Mouse (Mus musculus): Measurements from ENCODE around the gene Tas2r103. TPM values are rescaled to one million over a fixed set of nuclear protein-coding genes. Genes with fewer than 3 reads are reported as not detected.

Tas2r103 gene
- polyA plus RNA-seq (2016; fragmentation: Nextera tagmentation; extraction: Ambion mirVana) = not detected in 2 replicates

DNA sequence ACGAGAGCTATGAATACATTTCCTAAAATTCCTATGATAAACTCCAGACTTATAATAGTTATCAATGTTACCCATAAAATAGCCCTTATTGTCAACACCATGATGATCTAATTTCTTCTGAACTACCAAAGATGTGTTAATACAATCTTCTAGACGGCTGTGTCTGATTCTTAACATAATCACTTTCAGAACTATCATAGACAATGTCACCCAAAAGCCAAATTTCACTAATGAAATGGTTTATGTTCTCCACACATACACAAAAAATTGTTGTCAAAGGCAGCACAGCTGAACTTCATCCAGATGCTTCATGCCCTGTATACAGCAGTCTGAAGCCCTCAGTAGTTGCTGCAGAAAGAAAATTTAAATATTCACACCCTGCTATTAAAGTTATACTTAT, at the start of gene Tas2r103:
Tas2r103 (minus strand) TSS at position 101 of the 400 bp plus-strand sequence.
- Histone ChIP-seq H3K4me1 (no peaks in the 10 kb centered on the region), H3K4me2 (no peak within 1 kb of the TSS), H3K27me3 (no peaks in the 10 kb centered on the region), H3K27ac (no peak within 1 kb of the TSS), H3K4me3 (replicated peaks) (no peak within 1 kb of the TSS), H3K36me3 (replicated peaks) (no peaks in the 10 kb centered on the region), H3K9ac (no peak within 1 kb of the TSS), H3K9me3 (no peaks in the 10 kb centered on the region)
- ATAC-seq (ENCODE audit: low FRiP score) = no peak
- WGBS = 85% methylated on average over 2 of the region's 2 CpGs

DNA sequence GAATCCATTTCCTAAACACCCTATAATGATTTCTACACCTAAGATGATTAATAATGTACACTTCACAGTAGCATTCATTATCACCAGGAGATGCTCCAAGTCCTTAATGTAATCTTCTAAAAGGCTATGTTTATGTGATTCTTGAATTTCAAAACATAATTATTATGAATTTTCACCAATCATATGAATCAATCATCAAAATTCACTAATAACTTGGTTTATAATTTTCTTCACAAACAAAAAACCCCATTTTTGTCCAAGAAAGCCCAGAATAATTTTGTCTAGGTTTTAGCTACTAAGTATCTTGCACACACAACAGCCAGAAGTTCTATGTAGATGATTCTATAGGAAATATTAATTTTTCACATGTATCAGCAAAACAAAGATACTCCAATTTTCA, 18.8 kb upstream of the Tas2r103 start, which contains the start of gene Tas2r140:
Tas2r140 (minus strand) TSS at position 101 of the 400 bp plus-strand sequence.
- no peaks in the 10 kb centered on the region for H3K27me3 ChIP-seq
- no peak within 1 kb of the TSS for H3K9ac ChIP-seq
- no peak for ATAC-seq (ENCODE audit: low FRiP score)
- no peaks in the 10 kb centered on the region for H3K4me1 ChIP-seq
- no peaks in the 10 kb centered on the region for H3K9me3 ChIP-seq
- no peak within 1 kb of the TSS for H3K4me3 ChIP-seq (replicated peaks)
- no peaks in the 10 kb centered on the region for H3K36me3 ChIP-seq (replicated peaks)
- H3K27ac ChIP-seq = no peak within 1 kb of the TSS
- no peak within 1 kb of the TSS for H3K4me2 ChIP-seq

Other genes starting within 250 kb of the Tas2r103 start
- gene Tas2r117, start 234.3 kb downstream of the Tas2r103 start, polyA plus RNA-seq (2016; fragmentation: Nextera tagmentation; extraction: Ambion mirVana) = not detected in 2 replicates
- not detected in 2 replicates for gene Tas2r123, start 190.0 kb downstream of the Tas2r103 start, polyA plus RNA-seq (2016; fragmentation: Nextera tagmentation; extraction: Ambion mirVana)
- gene Tas2r116, start 181.7 kb downstream of the Tas2r103 start, polyA plus RNA-seq (2016; fragmentation: Nextera tagmentation; extraction: Ambion mirVana) = not detected in 2 replicates
- gene Tas2r110, start 169.1 kb downstream of the Tas2r103 start, polyA plus RNA-seq (2016; fragmentation: Nextera tagmentation; extraction: Ambion mirVana) = not detected in 2 replicates
- not detected in 2 replicates for gene Tas2r113, start 144.1 kb downstream of the Tas2r103 start, polyA plus RNA-seq (2016; fragmentation: Nextera tagmentation; extraction: Ambion mirVana)
- not detected in 2 replicates for gene Tas2r125, start 127.5 kb downstream of the Tas2r103 start, polyA plus RNA-seq (2016; fragmentation: Nextera tagmentation; extraction: Ambion mirVana)
- not detected in 2 replicates for gene Tas2r129, start 86.0 kb downstream of the Tas2r103 start, polyA plus RNA-seq (2016; fragmentation: Nextera tagmentation; extraction: Ambion mirVana)
- not detected in 2 replicates for gene Tas2r131, start 79.2 kb downstream of the Tas2r103 start, polyA plus RNA-seq (2016; fragmentation: Nextera tagmentation; extraction: Ambion mirVana)
- not detected in 2 replicates for gene Tas2r109, start 56.1 kb downstream of the Tas2r103 start, polyA plus RNA-seq (2016; fragmentation: Nextera tagmentation; extraction: Ambion mirVana)
- gene Tas2r140, start 18.7 kb upstream of the Tas2r103 start, polyA plus RNA-seq (2016; fragmentation: Nextera tagmentation; extraction: Ambion mirVana) = not detected in 2 replicates
- 100.0 and 102 TPM in 2 replicates for gene Smim10l1, start 67.8 kb upstream of the Tas2r103 start, polyA plus RNA-seq (2016; fragmentation: Nextera tagmentation; extraction: Ambion mirVana)

Data from forebrain, embryonic 12.5 days (tissue).